Comparison of ENCODE assay signal across 8 mouse cellular contexts in genomic region chr7:25250141-25250972, GRCm38 (mm10). TPM values are rescaled to one million over a fixed set of nuclear protein-coding genes. Genes with fewer than 3 reads are reported as not detected.
DNase-seq lines count a peak whose midpoint lies in the region; ATAC-seq and TF ChIP-seq lines count a peak whose summit lies in the region.

Gene Erf (minus strand): TSS chr7:25250761.

- intact Hi-C loops in heart, postnatal 10 days (cut with DNase I), result loop anchor here (2.0 kb wide), 1 partner anchor 16 kb away; the partner anchor contains the start of gene Cic

- H3K9me3 ChIP-seq in E14TG2a.4 (ENCODE audit: low read length), result no peaks in the 10 kb centered on the region
- H3K9me3 ChIP-seq in forebrain, embryonic 14.5 days (replicated peaks; ENCODE audit: control insufficient read depth, low read length), result no peaks in the 10 kb centered on the region
- no peaks in the 10 kb centered on the region for H3K9me3 ChIP-seq in liver, embryonic 16.5 days (replicated peaks; ENCODE audit: control insufficient read depth, low read length)
- no peaks in the 10 kb centered on the region for H3K9me3 ChIP-seq in neural tube, embryonic 12.5 days
- H3K9me3 ChIP-seq in stomach, postnatal 0 days (ENCODE audit: control insufficient read depth, low read length), result no peaks in the 10 kb centered on the region

- peak within 1 kb of the TSS; percentile 98 for H3K4me2 ChIP-seq in forebrain, embryonic 14.5 days (ENCODE audit: low read length)
- peak within 1 kb of the TSS; percentile 97 for H3K4me2 ChIP-seq in liver, embryonic 16.5 days (ENCODE audit: low read depth, low read length)
- H3K4me2 ChIP-seq in neural tube, embryonic 12.5 days (replicated peaks), result peak within 1 kb of the TSS; percentile 96
- peak within 1 kb of the TSS; percentile 82 for H3K4me2 ChIP-seq in stomach, postnatal 0 days (replicated peaks; ENCODE audit: low read depth)

- H3K4me3 ChIP-seq in E14TG2a.4 (replicated peaks; ENCODE audit: low read length), result peak within 1 kb of the TSS; percentile 98
- H3K4me3 ChIP-seq in forebrain, embryonic 14.5 days (ENCODE audit: low read depth, low read length), result peak within 1 kb of the TSS; percentile 78
- H3K4me3 ChIP-seq in liver, embryonic 16.5 days (ENCODE audit: low read depth, low read length), result peak within 1 kb of the TSS; percentile 82
- peak within 1 kb of the TSS; percentile 89 for H3K4me3 ChIP-seq in neural tube, embryonic 12.5 days
- peak within 1 kb of the TSS; percentile 92 for H3K4me3 ChIP-seq in stomach, postnatal 0 days (ENCODE audit: low read depth, low read length)

- ATAC-seq in forebrain, embryonic 14.5 days, result peak; percentile 79
- ATAC-seq in liver, embryonic 16.5 days (ENCODE audit: low read depth), result peak; percentile 87
- peak; percentile 76 for ATAC-seq in neural tube, embryonic 12.5 days (ENCODE audit: low FRiP score, low read depth)
- ATAC-seq in stomach, postnatal 0 days (ENCODE audit: low FRiP score, low TSS enrichment), result peak; percentile 88

- H3K36me3 ChIP-seq in E14TG2a.4 (ENCODE audit: insufficient read depth, low read length), result peaks cover 33% of the 10 kb centered on the region
- H3K36me3 ChIP-seq in forebrain, embryonic 14.5 days (ENCODE audit: control insufficient read depth, insufficient read depth, low read length), result peaks cover 7% of the 10 kb centered on the region
- H3K36me3 ChIP-seq in liver, embryonic 16.5 days (ENCODE audit: control insufficient read depth, insufficient read depth), result no peaks in the 10 kb centered on the region
- peaks cover 4% of the 10 kb centered on the region; the same call in 1 of the 2 replicates for H3K36me3 ChIP-seq in neural tube, embryonic 12.5 days
- peaks cover 2% of the 10 kb centered on the region; the same call in 1 of the 2 replicates for H3K36me3 ChIP-seq in stomach, postnatal 0 days (ENCODE audit: control insufficient read depth, insufficient read depth, low read length)

- peaks cover 68% of the 10 kb centered on the region for H3K4me1 ChIP-seq in E14TG2a.4 (replicated peaks; ENCODE audit: low read depth, low read length)
- H3K4me1 ChIP-seq in forebrain, embryonic 14.5 days (ENCODE audit: control insufficient read depth, insufficient read depth, low read length), result peaks cover 30% of the 10 kb centered on the region
- peaks cover 44% of the 10 kb centered on the region for H3K4me1 ChIP-seq in liver, embryonic 16.5 days (ENCODE audit: control insufficient read depth, low read depth, low read length)
- peaks cover 50% of the 10 kb centered on the region for H3K4me1 ChIP-seq in neural tube, embryonic 12.5 days
- peaks cover 2% of the 10 kb centered on the region; the same call in 1 of the 2 replicates for H3K4me1 ChIP-seq in stomach, postnatal 0 days (replicated peaks; ENCODE audit: control insufficient read depth, insufficient read depth)

- 1% methylated on average over 75 of the region's 81 CpGs for WGBS in forebrain, embryonic 14.5 days
- under 1% methylated on average over 80 of the region's 81 CpGs for WGBS in large intestine, adult 2 months
- WGBS in liver, embryonic 16.5 days (ENCODE audit: insufficient replicate concordance), result under 1% methylated on average over 62 of the region's 81 CpGs
- WGBS in neural tube, embryonic 12.5 days, result under 1% methylated on average over 64 of the region's 81 CpGs
- under 1% methylated on average over 64 of the region's 81 CpGs for WGBS in stomach, postnatal 0 days

- peak; percentile 92 for DNase-seq in cerebellum, adult 11 months
- DNase-seq in forebrain, embryonic 14.5 days (ENCODE audit: low spot score), result peak; percentile 90
- DNase-seq in heart, postnatal 10 days, result peak; percentile 96 to 97
- no peak for DNase-seq in large intestine, adult 2 months (ENCODE audit: low read depth, low spot score)
- peak; percentile 98 for DNase-seq in stomach, postnatal 0 days (ENCODE audit: low spot score)

- no peak for TF ChIP-seq EP300 in stomach, postnatal 0 days (optimal IDR thresholded peaks at IDR 0.05)

- H3K27ac ChIP-seq in forebrain, embryonic 14.5 days (ENCODE audit: low read depth, low read length), result peak within 1 kb of the TSS; percentile 94
- H3K27ac ChIP-seq in liver, embryonic 16.5 days (ENCODE audit: low read length), result peak within 1 kb of the TSS; percentile 84
- peak within 1 kb of the TSS; percentile 82 for H3K27ac ChIP-seq in neural tube, embryonic 12.5 days
- peak within 1 kb of the TSS; percentile 98 for H3K27ac ChIP-seq in stomach, postnatal 0 days (replicated peaks)

- no peak for TF ChIP-seq CTCF in E14TG2a.4 (conservative IDR thresholded peaks at IDR 0.05; ENCODE audit: low read length)
- no peak for TF ChIP-seq CTCF in stomach, postnatal 0 days (IDR thresholded peaks at IDR 0.05; ENCODE audit: low read depth)

- H3K27me3 ChIP-seq in E14TG2a.4 (ENCODE audit: insufficient read depth, low read length), result no peaks in the 10 kb centered on the region
- H3K27me3 ChIP-seq in forebrain, embryonic 14.5 days (replicated peaks; ENCODE audit: control insufficient read depth, insufficient read depth, low read length), result no peaks in the 10 kb centered on the region
- no peaks in the 10 kb centered on the region for H3K27me3 ChIP-seq in liver, embryonic 16.5 days (ENCODE audit: control insufficient read depth, insufficient read depth, low read depth, low read length)
- no peaks in the 10 kb centered on the region for H3K27me3 ChIP-seq in neural tube, embryonic 12.5 days (replicated peaks)
- no peaks in the 10 kb centered on the region for H3K27me3 ChIP-seq in stomach, postnatal 0 days (ENCODE audit: control insufficient read depth, insufficient read depth, low read length)

- H3K9ac ChIP-seq in forebrain, embryonic 14.5 days (ENCODE audit: low read length), result peak within 1 kb of the TSS; percentile 79
- H3K9ac ChIP-seq in liver, embryonic 16.5 days (ENCODE audit: low read depth, low read length), result peak within 1 kb of the TSS; percentile 85
- H3K9ac ChIP-seq in neural tube, embryonic 12.5 days, result peak within 1 kb of the TSS; percentile 83
- peak within 1 kb of the TSS; percentile 90 for H3K9ac ChIP-seq in stomach, postnatal 0 days (ENCODE audit: low read length)

RNA-seq across cellular contexts. Expression of gene Erf, which starts in this region (rescaled TPM):
- 7.7 and 8.2 TPM in 2 replicates for polyA plus RNA-seq in forebrain, embryonic 14.5 days (2014; fragmentation: Nextera tagmentation; extraction: Ambion mirVana)
- total RNA-seq in heart, postnatal 10 days (2021), result 10 to 100 TPM; 38.6 to 42.2 TPM
- polyA plus RNA-seq in large intestine, adult 2 months (2012; rRNA removed), result 15.3 and 19.4 TPM in 2 replicates
- 3.4 and 3.6 TPM in 2 replicates for polyA plus RNA-seq in liver, embryonic 16.5 days (2015; fragmentation: Nextera tagmentation; extraction: Ambion mirVana)
- 11.9 and 13.1 TPM in 2 replicates for polyA plus RNA-seq in neural tube, embryonic 12.5 days (2016; fragmentation: Nextera tagmentation; extraction: Ambion mirVana)
- polyA plus RNA-seq in stomach, postnatal 0 days (2015; fragmentation: Nextera tagmentation; extraction: Ambion mirVana), result 8.1 and 8.8 TPM in 2 replicates
